Mouse (Mus musculus): Measurements from ENCODE around the gene Rasal2.

DNA sequence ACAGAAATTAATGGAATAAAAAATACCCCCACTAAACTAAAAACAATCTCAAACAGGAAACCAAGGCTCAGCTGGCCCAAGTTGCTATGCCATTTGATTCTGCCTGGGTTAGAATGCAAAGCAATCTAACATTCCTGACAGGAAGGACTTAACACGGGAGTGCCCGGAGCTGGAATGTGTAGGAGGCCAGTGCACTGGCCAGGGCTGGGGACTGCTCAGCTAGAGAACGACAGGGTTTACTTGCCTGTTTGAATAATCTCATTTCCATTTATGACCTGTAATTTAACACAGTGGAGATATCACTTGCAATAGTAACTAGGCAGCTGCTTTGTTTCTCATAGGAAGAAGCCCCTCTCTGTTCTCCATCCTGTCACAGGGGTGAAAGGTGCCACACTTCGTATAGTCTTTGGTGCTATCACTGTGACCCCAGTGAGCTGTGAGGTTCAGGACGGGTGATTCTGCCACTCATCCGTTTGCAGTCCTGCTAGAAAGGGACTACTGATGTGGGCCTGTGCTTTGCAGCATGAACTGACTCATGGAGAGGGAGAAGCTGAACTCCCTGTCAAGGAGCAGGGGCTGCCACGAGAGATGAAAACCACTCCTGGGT lies 269.0 kb downstream of the Rasal2 start:
- no peak for TF ChIP-seq EP300 (IDR thresholded peaks at IDR 0.05)
- TF ChIP-seq CTCF (IDR thresholded peaks at IDR 0.05) = no peak
